Mouse (Mus musculus): Measurements from ENCODE around the gene Gja10. TPM values are rescaled to one million over a fixed set of nuclear protein-coding genes. Genes with fewer than 3 reads are reported as not detected.

Gene Gja10
- polyA plus RNA-seq, 1 experiment from 2014 or later: not detected

GRCm38 (mm10) chr4:32549150-32549549, 53.4 kb downstream of the Gja10 start:
- no peaks in the 10 kb centered on the region for H3K27me3 ChIP-seq (ENCODE audit: control insufficient read depth, insufficient read depth, low read length)
- H3K4me3 ChIP-seq (replicated peaks; ENCODE audit: low read length): no peak overlapping the region
- H3K9me3 ChIP-seq (replicated peaks; ENCODE audit: control insufficient read depth, low read length): no peaks in the 10 kb centered on the region
- no peaks in the 10 kb centered on the region for H3K4me1 ChIP-seq (ENCODE audit: control insufficient read depth, insufficient read depth, low read length)
- ATAC-seq (ENCODE audit: insufficient read depth, low FRiP score): no peak
- no peaks in the 10 kb centered on the region for H3K36me3 ChIP-seq (ENCODE audit: control insufficient read depth, insufficient read depth, low read length)
- no peak overlapping the region for H3K27ac ChIP-seq (ENCODE audit: low read length)
- WGBS: 78% methylated on average over 1 of the region's 1 CpGs
- no peak overlapping the region for H3K4me2 ChIP-seq (ENCODE audit: low read depth, low read length)
- no peak overlapping the region for H3K9ac ChIP-seq (ENCODE audit: low read length)

Other genes starting within 250 kb of the Gja10 start
- gene Casp8ap2, start 12.7 kb upstream of the Gja10 start, polyA plus RNA-seq (2015; fragmentation: Nextera tagmentation; extraction: Ambion mirVana): 33.7 and 41.0 TPM in 2 replicates
- 8.6 and 11.2 TPM in 2 replicates for gene Mdn1, start 54.4 kb upstream of the Gja10 start, polyA plus RNA-seq (2015; fragmentation: Nextera tagmentation; extraction: Ambion mirVana)
- gene Lyrm2, start 197.5 kb upstream of the Gja10 start, polyA plus RNA-seq (2015; fragmentation: Nextera tagmentation; extraction: Ambion mirVana): 91.5 and 92.5 TPM in 2 replicates

Measured in stomach, embryonic 16.5 days (tissue).